Mouse (Mus musculus): Measurements from ENCODE around the gene Nampt. TPM values are rescaled to one million over a fixed set of nuclear protein-coding genes. Genes with fewer than 3 reads are reported as not detected.

Nampt gene
- polyA plus RNA-seq, 1 experiment from 2014 or later = 14.2 TPM

GRCm38 (mm10) chr12:32870815-32871214 lies 51.5 kb downstream of the Nampt start:
- no peak for TF ChIP-seq CTCF (IDR thresholded peaks at IDR 0.05; ENCODE audit: low read depth)
- no peak for TF ChIP-seq EP300 (optimal IDR thresholded peaks at IDR 0.05)
- no peak overlapping the region for H3K4me2 ChIP-seq (replicated peaks; ENCODE audit: low read depth)
- H3K9me3 ChIP-seq (ENCODE audit: control insufficient read depth, low read length) = no peaks in the 10 kb centered on the region
- H3K36me3 ChIP-seq (ENCODE audit: control insufficient read depth, insufficient read depth, low read length) = no peaks in the 10 kb centered on the region
- no peaks in the 10 kb centered on the region for H3K27me3 ChIP-seq (ENCODE audit: control insufficient read depth, insufficient read depth, low read length)
- H3K9ac ChIP-seq (ENCODE audit: low read length) = no peak overlapping the region
- no peak for DNase-seq (ENCODE audit: low spot score)
- H3K4me3 ChIP-seq (ENCODE audit: low read depth, low read length) = no peak overlapping the region
- no peak overlapping the region for H3K27ac ChIP-seq (replicated peaks)
- H3K4me1 ChIP-seq (replicated peaks; ENCODE audit: control insufficient read depth, insufficient read depth) = no peaks in the 10 kb centered on the region
- WGBS = 79% methylated on average over 5 of the region's 5 CpGs
- ATAC-seq (ENCODE audit: low FRiP score, low TSS enrichment) = no peak

DNA sequence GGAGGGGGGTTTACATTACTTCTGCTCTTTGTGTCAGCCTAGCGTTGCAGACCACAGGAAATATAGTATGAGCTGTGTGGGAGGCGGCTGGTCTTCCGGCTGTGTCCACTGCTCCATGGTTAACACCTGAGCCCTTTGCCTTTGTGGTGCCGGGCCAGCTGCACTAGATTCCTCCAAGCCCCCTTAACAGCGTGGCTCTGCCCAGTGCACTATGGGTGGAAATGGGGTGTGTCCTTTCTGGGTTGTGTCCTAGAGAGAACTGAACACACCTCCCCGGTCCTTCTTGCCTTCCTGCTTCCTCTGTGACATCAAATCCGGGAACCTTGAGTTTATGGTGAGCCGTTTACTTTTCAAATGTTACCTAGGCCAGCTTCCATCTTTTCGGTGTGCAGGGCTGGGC lies 58.2 kb downstream of the Nampt start:
- Histone ChIP-seq H3K4me3 (ENCODE audit: low read depth, low read length) (no peak overlapping the region), H3K36me3 (ENCODE audit: control insufficient read depth, insufficient read depth, low read length) (no peaks in the 10 kb centered on the region), H3K27ac (replicated peaks) (no peak overlapping the region), H3K4me1 (replicated peaks; ENCODE audit: control insufficient read depth, insufficient read depth) (no peaks in the 10 kb centered on the region), H3K4me2 (replicated peaks; ENCODE audit: low read depth) (no peak overlapping the region), H3K9me3 (ENCODE audit: control insufficient read depth, low read length) (no peaks in the 10 kb centered on the region), H3K9ac (ENCODE audit: low read length) (no peak overlapping the region), H3K27me3 (ENCODE audit: control insufficient read depth, insufficient read depth, low read length) (no peaks in the 10 kb centered on the region)
- no peak for DNase-seq (ENCODE audit: low spot score)
- TF ChIP-seq CTCF (IDR thresholded peaks at IDR 0.05; ENCODE audit: low read depth) = no peak
- ATAC-seq (ENCODE audit: low FRiP score, low TSS enrichment) = no peak
- 84% methylated on average over 9 of the region's 9 CpGs for WGBS

DNA sequence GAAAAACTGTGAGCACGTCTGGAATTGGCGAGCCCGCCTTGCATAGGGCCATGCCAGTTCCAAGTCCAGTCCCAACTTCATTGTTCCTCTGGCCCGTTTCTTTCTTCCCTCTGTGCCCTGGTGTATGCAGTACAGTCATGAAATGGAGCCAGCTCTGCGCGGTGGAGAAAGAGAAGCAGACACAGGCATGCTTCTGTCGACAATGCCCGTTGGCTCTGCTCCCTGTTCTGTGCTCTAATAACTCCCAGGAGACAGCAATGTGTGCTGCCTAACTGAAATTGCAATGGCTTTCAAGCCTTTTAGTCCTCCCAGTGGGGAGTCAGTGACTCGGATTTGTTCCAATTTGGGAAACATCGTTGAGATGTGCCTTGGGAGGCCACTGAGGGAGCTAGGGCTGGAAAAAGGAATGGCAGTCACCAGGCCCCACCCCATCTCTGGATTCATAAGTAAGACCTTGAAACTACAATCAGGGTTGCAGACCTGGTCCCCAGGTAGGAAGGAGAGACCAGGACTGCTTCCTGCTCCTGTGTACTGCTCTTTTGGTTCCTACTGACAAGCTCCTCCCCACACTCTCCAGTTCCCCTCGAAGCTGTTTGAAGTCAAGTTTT lies 58.7 kb downstream of the Nampt start:
- Histone ChIP-seq H3K27me3 (ENCODE audit: control insufficient read depth, insufficient read depth, low read length) (no peaks in the 10 kb centered on the region), H3K36me3 (ENCODE audit: control insufficient read depth, insufficient read depth, low read length) (no peaks in the 10 kb centered on the region), H3K9ac (ENCODE audit: low read length) (no peak overlapping the region), H3K4me2 (replicated peaks; ENCODE audit: low read depth) (no peak overlapping the region), H3K27ac (replicated peaks) (no peak overlapping the region), H3K4me3 (ENCODE audit: low read depth, low read length) (no peak overlapping the region), H3K4me1 (replicated peaks; ENCODE audit: control insufficient read depth, insufficient read depth) (no peaks in the 10 kb centered on the region), H3K9me3 (ENCODE audit: control insufficient read depth, low read length) (no peaks in the 10 kb centered on the region)
- no peak for ATAC-seq (ENCODE audit: low FRiP score, low TSS enrichment)
- TF ChIP-seq EP300 (optimal IDR thresholded peaks at IDR 0.05) = no peak
- no peak for TF ChIP-seq CTCF (IDR thresholded peaks at IDR 0.05; ENCODE audit: low read depth)
- DNase-seq (ENCODE audit: low spot score) = no peak
- 69% methylated on average over 11 of the region's 11 CpGs for WGBS

DNA sequence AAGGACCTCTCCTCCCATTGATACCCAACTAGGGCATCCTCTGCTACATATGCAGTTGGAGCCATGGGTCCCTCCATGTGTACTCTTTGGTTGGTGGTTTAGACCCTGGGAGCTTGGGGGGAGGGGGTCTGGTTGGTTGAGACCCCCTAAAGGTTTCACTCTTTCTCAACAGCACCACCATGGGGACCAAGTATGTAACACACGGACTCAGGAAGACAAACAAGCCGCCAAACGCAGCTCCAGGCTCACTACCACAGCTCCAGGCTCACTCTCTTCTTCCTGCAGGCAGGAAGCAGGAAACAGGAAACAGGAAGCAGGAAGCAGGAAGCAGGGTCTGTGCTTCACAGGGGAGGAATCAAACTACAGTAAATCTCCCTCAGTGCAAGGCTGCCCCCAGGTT lies 60.0 kb downstream of the Nampt start:
- 84% methylated on average over 3 of the region's 3 CpGs for WGBS
- Histone ChIP-seq H3K27me3 (ENCODE audit: control insufficient read depth, insufficient read depth, low read length) (no peaks in the 10 kb centered on the region), H3K9ac (ENCODE audit: low read length) (no peak overlapping the region), H3K27ac (replicated peaks) (no peak overlapping the region), H3K4me1 (replicated peaks; ENCODE audit: control insufficient read depth, insufficient read depth) (no peaks in the 10 kb centered on the region), H3K9me3 (ENCODE audit: control insufficient read depth, low read length) (no peaks in the 10 kb centered on the region), H3K4me2 (replicated peaks; ENCODE audit: low read depth) (no peak overlapping the region), H3K4me3 (ENCODE audit: low read depth, low read length) (no peak overlapping the region), H3K36me3 (ENCODE audit: control insufficient read depth, insufficient read depth, low read length) (no peaks in the 10 kb centered on the region)
- TF ChIP-seq EP300 (optimal IDR thresholded peaks at IDR 0.05) (no peak), CTCF (IDR thresholded peaks at IDR 0.05; ENCODE audit: low read depth) (no peak)
- ATAC-seq (ENCODE audit: low FRiP score, low TSS enrichment) = no peak
- DNase-seq (ENCODE audit: low spot score) = no peak

GRCm38 (mm10) chr12:32884356-32884755 lies 65.0 kb downstream of the Nampt start:
- DNase-seq (ENCODE audit: low spot score) (no peak), ATAC-seq (ENCODE audit: low FRiP score, low TSS enrichment) (no peak)
- Histone ChIP-seq H3K9me3 (ENCODE audit: control insufficient read depth, low read length) (no peaks in the 10 kb centered on the region), H3K9ac (ENCODE audit: low read length) (no peak overlapping the region), H3K27ac (replicated peaks) (no peak overlapping the region), H3K4me1 (replicated peaks; ENCODE audit: control insufficient read depth, insufficient read depth) (no peaks in the 10 kb centered on the region), H3K27me3 (ENCODE audit: control insufficient read depth, insufficient read depth, low read length) (no peaks in the 10 kb centered on the region), H3K4me2 (replicated peaks; ENCODE audit: low read depth) (no peak overlapping the region), H3K36me3 (ENCODE audit: control insufficient read depth, insufficient read depth, low read length) (no peaks in the 10 kb centered on the region), H3K4me3 (ENCODE audit: low read depth, low read length) (no peak overlapping the region)
- WGBS = 57% methylated on average over 9 of the region's 9 CpGs
- TF ChIP-seq CTCF (IDR thresholded peaks at IDR 0.05; ENCODE audit: low read depth) = no peak
- TF ChIP-seq EP300 (optimal IDR thresholded peaks at IDR 0.05) = no peak

DNA sequence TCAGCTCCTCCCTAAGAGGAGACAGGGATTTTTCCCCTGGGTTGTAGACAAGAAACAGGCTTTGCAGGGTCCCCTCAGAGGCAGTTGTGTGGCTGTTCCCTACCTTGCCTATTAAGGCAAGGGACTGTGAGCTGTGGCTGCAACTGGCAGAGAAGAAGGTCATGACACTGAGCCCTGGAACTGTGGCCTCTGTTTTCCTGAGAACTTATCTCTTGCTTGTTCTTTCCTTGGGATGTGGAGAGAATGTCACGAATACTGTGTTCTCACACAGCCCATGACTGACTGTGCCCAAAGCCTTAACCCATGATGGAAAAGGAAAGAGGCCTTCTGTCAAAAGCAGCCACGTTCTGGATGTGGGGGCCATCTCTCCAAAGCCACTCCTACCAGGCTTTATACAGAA lies 65.7 kb downstream of the Nampt start:
- Histone ChIP-seq H3K4me1 (replicated peaks; ENCODE audit: control insufficient read depth, insufficient read depth) (no peaks in the 10 kb centered on the region), H3K36me3 (ENCODE audit: control insufficient read depth, insufficient read depth, low read length) (no peaks in the 10 kb centered on the region), H3K27me3 (ENCODE audit: control insufficient read depth, insufficient read depth, low read length) (no peaks in the 10 kb centered on the region), H3K4me3 (ENCODE audit: low read depth, low read length) (no peak overlapping the region), H3K27ac (replicated peaks) (no peak overlapping the region), H3K9ac (ENCODE audit: low read length) (no peak overlapping the region), H3K9me3 (ENCODE audit: control insufficient read depth, low read length) (no peaks in the 10 kb centered on the region), H3K4me2 (replicated peaks; ENCODE audit: low read depth) (no peak overlapping the region)
- ATAC-seq (ENCODE audit: low FRiP score, low TSS enrichment) = no peak
- DNase-seq (ENCODE audit: low spot score) = no peak
- no peak for TF ChIP-seq CTCF (IDR thresholded peaks at IDR 0.05; ENCODE audit: low read depth)
- TF ChIP-seq EP300 (optimal IDR thresholded peaks at IDR 0.05) = no peak
- 51% methylated on average over 2 of the region's 2 CpGs for WGBS

Measured in stomach, postnatal 0 days (tissue).